Mouse (Mus musculus) embryonic facial prominence, embryonic 15.5 days (tissue): ENCODE data around the gene Pafah2. TPM values are rescaled to one million over a fixed set of nuclear protein-coding genes. Genes with fewer than 3 reads are reported as not detected.

ENCODE experiments used
- microRNA-seq: library from miRNA; unstranded; fragments of <30 nt; microRNA quantifications from one replicate; pipeline ENCODE4, GENCODE M21; 2016; ENCODE audit warnings: borderline number of aligned reads
- polyA plus RNA-seq: library from polyadenylated mRNA; unstranded; fragments of >200 nt; fragmentation: Nextera tagmentation; extraction: Ambion mirVana; gene quantifications from 2 replicates; pipeline ENCODE4 v1.2.1, GENCODE M21; 2015

Gene Pafah2
- polyA plus RNA-seq, 1 experiment from 2014 or later: 17.7 TPM

Small RNA genes lying within 50 kb of the gene (microRNA-seq; reads per million reads assigned to microRNA genes)
- 1.2 reads per million for gene Gm23634

Other genes starting within 250 kb of the Pafah2 start
- 37.4 and 41.8 TPM in 2 replicates for gene Cep85, start 209.2 kb upstream of the Pafah2 start, polyA plus RNA-seq
- gene Gm7534, start 193.3 kb upstream of the Pafah2 start, polyA plus RNA-seq: 0.07 and 0.20 TPM in 2 replicates
- 0.19 TPM in 1 of 2 replicates, not detected in the other for gene Catsper4, start 168.9 kb upstream of the Pafah2 start, polyA plus RNA-seq
- 6.1 and 6.7 TPM in 2 replicates for gene Cnksr1, start 157.9 kb upstream of the Pafah2 start, polyA plus RNA-seq
- 0.30 and 0.33 TPM in 2 replicates for gene E130218I03Rik, start 152.7 kb upstream of the Pafah2 start, polyA plus RNA-seq
- gene Zfp593, start 150.7 kb upstream of the Pafah2 start, polyA plus RNA-seq: 16.8 and 17.2 TPM in 2 replicates
- gene Gm30191, start 149.4 kb upstream of the Pafah2 start, polyA plus RNA-seq: not detected in 2 replicates
- gene Grrp1, start 142.2 kb upstream of the Pafah2 start, polyA plus RNA-seq: 6.7 and 6.8 TPM in 2 replicates
- 17.6 and 19.5 TPM in 2 replicates for gene Pdik1l, start 108.4 kb upstream of the Pafah2 start, polyA plus RNA-seq
- gene Trim63, start 81.2 kb upstream of the Pafah2 start, polyA plus RNA-seq: 6.3 and 9.4 TPM in 2 replicates
- 1.6 and 2.3 TPM in 2 replicates for gene Slc30a2, start 53.1 kb upstream of the Pafah2 start, polyA plus RNA-seq
- gene Extl1, start 12.5 kb upstream of the Pafah2 start, polyA plus RNA-seq: 4.1 and 4.5 TPM in 2 replicates
- 1,403 and 1,438 TPM in 2 replicates for gene Stmn1, start 72.0 kb downstream of the Pafah2 start, polyA plus RNA-seq
- 5.7 and 7.2 TPM in 2 replicates for gene Paqr7, start 100.4 kb downstream of the Pafah2 start, polyA plus RNA-seq
- gene Aunip, start 114.7 kb downstream of the Pafah2 start, polyA plus RNA-seq: 8.8 and 8.9 TPM in 2 replicates
- 111 and 116 TPM in 2 replicates for gene Mtfr1l, start 139.1 kb downstream of the Pafah2 start, polyA plus RNA-seq
- gene Selenon, start 155.8 kb downstream of the Pafah2 start, polyA plus RNA-seq: 19.8 and 29.8 TPM in 2 replicates